Mouse (Mus musculus) hindbrain, embryonic 13.5 days (tissue): ENCODE data around the gene Hist1h2bk. TPM values are rescaled to one million over a fixed set of nuclear protein-coding genes. Genes with fewer than 3 reads are reported as not detected.

Experiments used
- ATAC-seq: fragments of 200-750 bp; cut with Nextera tagmentation; 2 replicates; pipeline ENCODE4 v1.8.0; 2017; ENCODE audit warnings: moderate TSS enrichment; ENCODE audit not compliant: low FRiP score
- H3K27ac ChIP-seq: fragments of 300-500 bp; sonication (generic); 2 replicates; pipeline ENCODE4 v1.5.1; 2015; ENCODE audit warnings: inconsistent platforms, mild to moderate bottlenecking, moderate library complexity
- H3K27me3 ChIP-seq: fragments of 300-500 bp; sonication (generic); 2 replicates; pipeline ENCODE4 v1.6.1; 2015; ENCODE audit warnings: mild to moderate bottlenecking, inconsistent platforms
- H3K36me3 ChIP-seq: fragments of 300-500 bp; sonication (generic); 2 replicates; pipeline ENCODE4 v1.6.1; 2015; ENCODE audit warnings: mild to moderate bottlenecking, inconsistent platforms
- H3K4me1 ChIP-seq: fragments of 300-500 bp; sonication (generic); replicated peaks from 2 replicates; pipeline ENCODE4 v1.6.1; 2015; ENCODE audit warnings: inconsistent platforms
- H3K4me2 ChIP-seq: fragments of 300-500 bp; sonication (generic); 2 replicates; pipeline ENCODE4 v1.6.1; 2015; ENCODE audit warnings: inconsistent platforms, mild to moderate bottlenecking, moderate library complexity
- H3K4me3 ChIP-seq: fragments of 300-500 bp; sonication (generic); 2 replicates; pipeline ENCODE4 v1.5.1; 2015; ENCODE audit warnings: mild to moderate bottlenecking, inconsistent platforms
- H3K9ac ChIP-seq: fragments of 300-500 bp; sonication (generic); 2 replicates; pipeline ENCODE4 v1.6.1; 2015; ENCODE audit warnings: mild to moderate bottlenecking, inconsistent platforms
- H3K9me3 ChIP-seq: fragments of 300-500 bp; sonication (generic); 2 replicates; pipeline ENCODE4 v1.6.1; 2016; ENCODE audit warnings: inconsistent platforms
- WGBS: fragments of 180-500 bp; shearing (Covaris S2); methylation state at CpG from one replicate; pipeline ENCODE4 v1.1.7; 2015; 5-methylcytosine and 5-hydroxymethylcytosine counted together
- polyA plus RNA-seq: library from polyadenylated mRNA; unstranded; fragments of >200 nt; fragmentation: Nextera tagmentation; extraction: Ambion mirVana; gene quantifications from 2 replicates; pipeline ENCODE4 v1.2.1, GENCODE M21; 2015

Hist1h2bk gene
- polyA plus RNA-seq, 1 experiment from 2014 or later, result 3.1 TPM

- peaks cover 87% of the 10 kb centered on the region for H3K27me3 ChIP-seq
- WGBS, result under 1% methylated on average over 44 of the region's 44 CpGs
These were observed 15.5 kb upstream of the Hist1h2bk start for GRCm38 (mm10) chr13:22019934-22020835.

GRCm38 (mm10) chr13:22020901-22021339, 14.8 kb upstream of the Hist1h2bk start:
- H3K4me3 ChIP-seq, result peak overlapping the region; percentile 39
- H3K36me3 ChIP-seq, result no peaks in the 10 kb centered on the region
- no peak overlapping the region for H3K9ac ChIP-seq
- H3K27ac ChIP-seq, result no peak overlapping the region
- H3K4me2 ChIP-seq, result peak overlapping the region; percentile 53
- 0% methylated on average over 8 of the region's 8 CpGs for WGBS
- H3K4me1 ChIP-seq, result peaks cover 13% of the 10 kb centered on the region
- no peaks in the 10 kb centered on the region for H3K9me3 ChIP-seq
- 0 out of 2 replicates have a peak, but pooled peaks have one; percentile 60 for ATAC-seq
- peaks cover 80% of the 10 kb centered on the region for H3K27me3 ChIP-seq

More at GRCm38 (mm10) chr13:22019934-22020835, 15.5 kb upstream of the Hist1h2bk start:
- Histone ChIP-seq H3K4me2 (peak overlapping the region; percentile 53), H3K9me3 (0 out of 2 replicates have a peak, but pooled peaks cover 5% of the 10 kb centered on the region), H3K27ac (no peak overlapping the region), H3K36me3 (no peaks in the 10 kb centered on the region), H3K4me3 (peak overlapping the region; percentile 39), H3K9ac (no peak overlapping the region), H3K4me1 (peaks cover 13% of the 10 kb centered on the region)
- ATAC-seq, result no peak

- Histone ChIP-seq H3K36me3 (no peaks in the 10 kb centered on the region), H3K4me2 (peak overlapping the region; percentile 53), H3K4me3 (peak overlapping the region; percentile 39), H3K9ac (peak overlapping the region; percentile 51; the same call in 1 of the 2 replicates), H3K4me1 (peaks cover 14% of the 10 kb centered on the region), H3K27ac (no peak overlapping the region), H3K27me3 (peaks cover 73% of the 10 kb centered on the region), H3K9me3 (no peaks in the 10 kb centered on the region)
- WGBS, result under 1% methylated on average over 11 of the region's 11 CpGs
- ATAC-seq, result no peak
These were observed 14.1 kb upstream of the Hist1h2bk start for GRCm38 (mm10) chr13:22021581-22021980.

- Histone ChIP-seq H3K27ac (no peak overlapping the region), H3K4me1 (peaks cover 16% of the 10 kb centered on the region), H3K9me3 (no peaks in the 10 kb centered on the region), H3K27me3 (peaks cover 67% of the 10 kb centered on the region), H3K4me2 (peak overlapping the region; percentile 53), H3K36me3 (no peaks in the 10 kb centered on the region), H3K4me3 (peak overlapping the region; percentile 39), H3K9ac (peak overlapping the region; percentile 51; the same call in 1 of the 2 replicates)
- ATAC-seq, result peak; percentile 59; the same call in 1 of the 2 replicates
- under 1% methylated on average over 9 of the region's 9 CpGs for WGBS
These were observed 13.4 kb upstream of the Hist1h2bk start for GRCm38 (mm10) chr13:22022241-22022640.

- peak; percentile 69 for ATAC-seq
- 2% methylated on average over 35 of the region's 35 CpGs for WGBS
These were observed 9.3 kb upstream of the Hist1h2bk start for GRCm38 (mm10) chr13:22026058-22027031.

GRCm38 (mm10) chr13:22028673-22029460, 6.8 kb upstream of the Hist1h2bk start:
- ATAC-seq, result peak; percentile 82
- H3K4me1 ChIP-seq, result peaks cover 3% of the 10 kb centered on the region
- H3K9ac ChIP-seq, result peak overlapping the region; percentile 79
- peaks cover 6% of the 10 kb centered on the region; the same call in 1 of the 2 replicates for H3K27me3 ChIP-seq
- no peaks in the 10 kb centered on the region for H3K36me3 ChIP-seq
- peak overlapping the region; percentile 66 for H3K4me2 ChIP-seq
- peak overlapping the region; percentile 76; the same call in 1 of the 2 replicates for H3K27ac ChIP-seq
- under 1% methylated on average over 40 of the region's 40 CpGs for WGBS
- H3K4me3 ChIP-seq, result peak overlapping the region; percentile 49
- no peaks in the 10 kb centered on the region for H3K9me3 ChIP-seq

More at GRCm38 (mm10) chr13:22026058-22027031, 9.3 kb upstream of the Hist1h2bk start:
- H3K4me1 ChIP-seq, result peaks cover 8% of the 10 kb centered on the region
- 0 out of 2 replicates have a peak overlapping the region, but pooled peaks have one; percentile 27 for H3K27ac ChIP-seq
- H3K9ac ChIP-seq, result peak overlapping the region; percentile 64
- no peaks in the 10 kb centered on the region for H3K9me3 ChIP-seq
- peaks cover 27% of the 10 kb centered on the region for H3K27me3 ChIP-seq
- peak overlapping the region; percentile 43 for H3K4me3 ChIP-seq
- H3K36me3 ChIP-seq, result no peaks in the 10 kb centered on the region
- H3K4me2 ChIP-seq, result peak overlapping the region; percentile 58

GRCm38 (mm10) chr13:22029928-22030327, 5.7 kb upstream of the Hist1h2bk start:
- WGBS, result 26% methylated on average over 8 of the region's 8 CpGs
- H3K4me1 ChIP-seq, result peaks cover 8% of the 10 kb centered on the region
- H3K27me3 ChIP-seq, result no peaks in the 10 kb centered on the region; the same call in 1 of the 2 replicates
- ATAC-seq, result no peak
- no peaks in the 10 kb centered on the region for H3K36me3 ChIP-seq
- no peak overlapping the region for H3K9ac ChIP-seq
- H3K4me3 ChIP-seq, result no peak overlapping the region
- H3K27ac ChIP-seq, result no peak overlapping the region
- H3K4me2 ChIP-seq, result no peak overlapping the region
- H3K9me3 ChIP-seq, result no peaks in the 10 kb centered on the region

GRCm38 (mm10) chr13:22030493-22030892, 5.2 kb upstream of the Hist1h2bk start:
- 13% methylated on average over 4 of the region's 4 CpGs for WGBS
- Histone ChIP-seq H3K4me1 (peaks cover 9% of the 10 kb centered on the region), H3K9ac (no peak overlapping the region), H3K27me3 (no peaks in the 10 kb centered on the region), H3K36me3 (no peaks in the 10 kb centered on the region), H3K4me2 (no peak overlapping the region), H3K27ac (no peak overlapping the region), H3K9me3 (no peaks in the 10 kb centered on the region), H3K4me3 (no peak overlapping the region)
- ATAC-seq, result no peak

- H3K27ac ChIP-seq, result no peak overlapping the region
These were observed 1.8 kb upstream of the Hist1h2bk start for GRCm38 (mm10) chr13:22033741-22034442.

GRCm38 (mm10) chr13:22034443-22035266, 1.0 kb upstream of the Hist1h2bk start:
- no peak for ATAC-seq
- WGBS, result under 1% methylated on average over 11 of the region's 14 CpGs
- H3K27ac ChIP-seq, result no peak overlapping the region

More at GRCm38 (mm10) chr13:22033741-22034442, 1.8 kb upstream of the Hist1h2bk start:
- Histone ChIP-seq H3K27me3 (no peaks in the 10 kb centered on the region), H3K36me3 (no peaks in the 10 kb centered on the region), H3K9ac (no peak overlapping the region), H3K9me3 (no peaks in the 10 kb centered on the region), H3K4me2 (peak overlapping the region; percentile 70), H3K4me3 (no peak overlapping the region), H3K4me1 (peaks cover 14% of the 10 kb centered on the region)
- no peak for ATAC-seq
- WGBS, result 55% methylated on average over 5 of the region's 5 CpGs

More at GRCm38 (mm10) chr13:22034443-22035266, 1.0 kb upstream of the Hist1h2bk start:
- Histone ChIP-seq H3K4me1 (peaks cover 14% of the 10 kb centered on the region), H3K4me2 (peak overlapping the region; percentile 70), H3K4me3 (peak overlapping the region; percentile 42), H3K27me3 (no peaks in the 10 kb centered on the region), H3K9me3 (no peaks in the 10 kb centered on the region), H3K9ac (peak overlapping the region; percentile 30), H3K36me3 (no peaks in the 10 kb centered on the region)
